Mouse (Mus musculus): Measurements from ENCODE around the gene Kcnmb2. TPM values are rescaled to one million over a fixed set of nuclear protein-coding genes. Genes with fewer than 3 reads are reported as not detected.

Gene Kcnmb2
- polyA plus RNA-seq, 1 experiment from 2014 or later: 13.2 TPM

DNA sequence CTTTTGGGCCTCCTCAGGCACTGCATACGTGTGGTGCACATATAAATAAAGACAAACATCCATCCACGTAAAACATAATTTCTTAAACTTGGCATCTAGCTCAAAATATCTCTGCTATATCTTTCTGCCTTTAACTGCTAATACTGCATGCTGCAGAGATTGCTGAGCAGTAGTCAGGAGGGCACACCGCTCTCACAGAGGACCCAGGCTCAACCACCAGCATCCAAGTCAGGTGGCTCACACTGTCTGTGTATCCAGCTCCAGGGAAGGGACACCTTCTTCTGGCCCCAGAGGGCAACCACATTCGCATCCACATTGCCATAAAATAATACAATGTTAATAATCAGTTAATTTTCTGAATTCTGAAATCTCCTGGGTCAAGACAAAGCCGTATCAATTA is 241.9 kb downstream of the Kcnmb2 start:
- H3K27ac ChIP-seq (ENCODE audit: low read length): no peak overlapping the region
- H3K27me3 ChIP-seq (ENCODE audit: control insufficient read depth, insufficient read depth, low read depth, low read length): no peaks in the 10 kb centered on the region
- H3K4me1 ChIP-seq (ENCODE audit: control insufficient read depth, insufficient read depth, low read length): no peaks in the 10 kb centered on the region
- 90% methylated on average over 5 of the region's 5 CpGs for WGBS
- H3K36me3 ChIP-seq (ENCODE audit: control insufficient read depth, insufficient read depth, low read length): no peaks in the 10 kb centered on the region
- ATAC-seq: no peak
- H3K4me3 ChIP-seq (ENCODE audit: low read depth, low read length): no peak overlapping the region
- no peak overlapping the region for H3K9ac ChIP-seq (ENCODE audit: low read depth, low read length)
- no peak overlapping the region for H3K4me2 ChIP-seq (ENCODE audit: low read length)
- no peaks in the 10 kb centered on the region for H3K9me3 ChIP-seq (replicated peaks; ENCODE audit: control insufficient read depth, low read length, poor library complexity, severe bottlenecking)

DNA sequence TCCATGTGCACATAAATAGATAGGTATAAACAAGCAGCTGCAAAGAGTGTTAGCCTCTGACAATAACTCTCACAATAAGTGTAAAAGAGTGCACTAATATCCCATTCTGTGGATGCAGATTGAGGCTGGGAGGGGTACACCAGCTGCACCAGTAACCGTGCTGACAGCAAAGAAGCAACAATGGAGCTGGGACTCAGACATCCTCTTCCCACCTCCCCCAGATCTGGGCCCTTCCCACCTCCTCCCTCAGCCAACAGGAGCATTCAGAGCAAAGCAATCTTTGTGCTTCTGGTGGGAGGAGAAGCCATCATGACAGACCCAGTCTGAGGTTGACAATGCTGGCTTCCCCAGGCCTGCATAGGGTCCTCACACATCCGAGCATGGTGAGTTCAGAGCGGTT is 242.3 kb downstream of the Kcnmb2 start:
- no peak for ATAC-seq
- Histone ChIP-seq H3K27me3 (ENCODE audit: control insufficient read depth, insufficient read depth, low read depth, low read length) (no peaks in the 10 kb centered on the region), H3K4me1 (ENCODE audit: control insufficient read depth, insufficient read depth, low read length) (no peaks in the 10 kb centered on the region), H3K9me3 (replicated peaks; ENCODE audit: control insufficient read depth, low read length, poor library complexity, severe bottlenecking) (no peaks in the 10 kb centered on the region), H3K27ac (ENCODE audit: low read length) (no peak overlapping the region), H3K4me2 (ENCODE audit: low read length) (no peak overlapping the region), H3K9ac (ENCODE audit: low read depth, low read length) (no peak overlapping the region), H3K36me3 (ENCODE audit: control insufficient read depth, insufficient read depth, low read length) (no peaks in the 10 kb centered on the region), H3K4me3 (ENCODE audit: low read depth, low read length) (no peak overlapping the region)
- 64% methylated on average over 3 of the region's 3 CpGs for WGBS

- no peak overlapping the region for H3K4me2 ChIP-seq (ENCODE audit: low read length)
- H3K27me3 ChIP-seq (ENCODE audit: control insufficient read depth, insufficient read depth, low read depth, low read length): no peaks in the 10 kb centered on the region
- no peak overlapping the region for H3K9ac ChIP-seq (ENCODE audit: low read depth, low read length)
- WGBS: 83% methylated on average over 4 of the region's 4 CpGs
- no peaks in the 10 kb centered on the region for H3K9me3 ChIP-seq (replicated peaks; ENCODE audit: control insufficient read depth, low read length, poor library complexity, severe bottlenecking)
- H3K36me3 ChIP-seq (ENCODE audit: control insufficient read depth, insufficient read depth, low read length): no peaks in the 10 kb centered on the region
- no peak overlapping the region for H3K4me3 ChIP-seq (ENCODE audit: low read depth, low read length)
- H3K27ac ChIP-seq (ENCODE audit: low read length): no peak overlapping the region
- H3K4me1 ChIP-seq (ENCODE audit: control insufficient read depth, insufficient read depth, low read length): peaks cover 2% of the 10 kb centered on the region; the same call in 1 of the 2 replicates
- no peak for ATAC-seq
Observed at GRCm38 (mm10) chr3:32147739-32148138, 245.4 kb downstream of the Kcnmb2 start.

DNA sequence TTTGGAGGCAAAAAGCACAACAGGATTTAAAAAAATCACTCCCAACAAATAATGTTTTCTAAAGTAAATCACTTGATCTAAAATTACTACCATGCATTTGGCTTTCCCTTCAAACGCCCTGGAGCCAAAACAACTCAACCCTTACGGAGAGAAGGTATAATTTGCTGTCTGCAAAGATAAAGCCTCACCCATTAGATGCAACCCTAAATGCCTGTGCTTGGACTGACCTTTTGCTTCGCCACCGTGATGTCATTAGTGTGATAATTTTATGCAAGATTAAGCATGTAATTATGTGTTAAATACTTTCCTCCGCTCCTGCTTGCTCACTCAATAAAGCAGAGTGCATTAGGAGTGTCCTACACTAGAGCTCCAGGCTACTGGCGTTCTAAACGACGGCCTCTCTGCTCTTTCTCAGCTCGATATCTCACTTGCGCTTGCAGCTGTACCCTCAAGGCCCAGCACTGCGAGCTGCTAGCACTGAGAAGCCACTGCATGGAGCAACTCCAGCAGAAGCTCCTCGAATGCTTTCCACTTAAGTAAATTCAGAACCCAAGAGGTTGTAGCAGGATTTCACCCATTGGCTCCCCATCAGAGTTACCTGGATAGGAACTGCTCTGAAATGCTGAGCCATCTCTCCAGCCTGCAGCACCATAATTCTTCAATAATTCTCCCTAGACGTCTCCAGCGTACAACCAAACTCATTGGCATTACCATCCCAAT is 247.7 kb downstream of the Kcnmb2 start:
- Histone ChIP-seq H3K4me3 (ENCODE audit: low read depth, low read length) (no peak overlapping the region), H3K4me2 (ENCODE audit: low read length) (no peak overlapping the region), H3K27me3 (ENCODE audit: control insufficient read depth, insufficient read depth, low read depth, low read length) (no peaks in the 10 kb centered on the region), H3K9ac (ENCODE audit: low read depth, low read length) (no peak overlapping the region), H3K27ac (ENCODE audit: low read length) (no peak overlapping the region), H3K4me1 (ENCODE audit: control insufficient read depth, insufficient read depth, low read length) (peaks cover 2% of the 10 kb centered on the region; the same call in 1 of the 2 replicates), H3K9me3 (replicated peaks; ENCODE audit: control insufficient read depth, low read length, poor library complexity, severe bottlenecking) (no peaks in the 10 kb centered on the region), H3K36me3 (ENCODE audit: control insufficient read depth, insufficient read depth, low read length) (no peaks in the 10 kb centered on the region)
- peak; percentile 62; the same call in 1 of the 2 replicates for ATAC-seq
- 55% methylated on average over 14 of the region's 14 CpGs for WGBS

DNA sequence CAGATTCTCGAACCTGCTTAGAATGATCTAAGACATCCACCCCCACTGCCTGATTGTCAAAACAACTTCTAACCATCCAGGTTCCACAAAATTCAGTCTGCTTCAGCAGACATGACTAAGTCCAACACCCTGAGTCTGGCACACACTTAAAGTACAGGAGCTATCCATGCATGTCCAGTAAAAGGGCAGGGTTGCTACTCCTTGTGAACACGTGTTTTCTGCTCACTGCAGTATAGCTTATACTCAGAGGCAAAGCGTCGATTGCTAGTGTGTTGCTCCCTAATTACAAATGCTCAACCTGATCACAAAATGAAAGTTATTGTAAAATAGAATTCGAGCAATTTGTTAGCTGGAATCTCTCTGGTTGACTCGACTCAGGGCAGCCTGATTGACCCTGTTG is 278.2 kb downstream of the Kcnmb2 start:
- Histone ChIP-seq H3K36me3 (ENCODE audit: control insufficient read depth, insufficient read depth, low read length) (no peaks in the 10 kb centered on the region), H3K27ac (ENCODE audit: low read length) (no peak overlapping the region), H3K9ac (ENCODE audit: low read depth, low read length) (no peak overlapping the region), H3K27me3 (ENCODE audit: control insufficient read depth, insufficient read depth, low read depth, low read length) (no peaks in the 10 kb centered on the region), H3K9me3 (replicated peaks; ENCODE audit: control insufficient read depth, low read length, poor library complexity, severe bottlenecking) (no peaks in the 10 kb centered on the region), H3K4me2 (ENCODE audit: low read length) (no peak overlapping the region), H3K4me1 (ENCODE audit: control insufficient read depth, insufficient read depth, low read length) (no peaks in the 10 kb centered on the region), H3K4me3 (ENCODE audit: low read depth, low read length) (no peak overlapping the region)
- 69% methylated on average over 6 of the region's 6 CpGs for WGBS
- ATAC-seq: no peak

GRCm38 (mm10) chr3:32185855-32186522 is 283.7 kb downstream of the Kcnmb2 start:
- H3K36me3 ChIP-seq (ENCODE audit: control insufficient read depth, insufficient read depth, low read length): no peaks in the 10 kb centered on the region
- H3K4me1 ChIP-seq (ENCODE audit: control insufficient read depth, insufficient read depth, low read length): peaks cover 2% of the 10 kb centered on the region
- H3K4me3 ChIP-seq (ENCODE audit: low read depth, low read length): no peak overlapping the region
- no peaks in the 10 kb centered on the region for H3K9me3 ChIP-seq (replicated peaks; ENCODE audit: control insufficient read depth, low read length, poor library complexity, severe bottlenecking)
- H3K9ac ChIP-seq (ENCODE audit: low read depth, low read length): no peak overlapping the region
- no peaks in the 10 kb centered on the region for H3K27me3 ChIP-seq (ENCODE audit: control insufficient read depth, insufficient read depth, low read depth, low read length)
- H3K27ac ChIP-seq (ENCODE audit: low read length): no peak overlapping the region
- WGBS: 70% methylated on average over 2 of the region's 2 CpGs
- H3K4me2 ChIP-seq (ENCODE audit: low read length): no peak overlapping the region
- ATAC-seq: no peak

- H3K4me2 ChIP-seq (ENCODE audit: low read length): no peak overlapping the region
- H3K27me3 ChIP-seq (ENCODE audit: control insufficient read depth, insufficient read depth, low read depth, low read length): no peaks in the 10 kb centered on the region
- H3K9ac ChIP-seq (ENCODE audit: low read depth, low read length): no peak overlapping the region
- no peak overlapping the region for H3K27ac ChIP-seq (ENCODE audit: low read length)
- WGBS: 29% methylated on average over 5 of the region's 5 CpGs
- no peaks in the 10 kb centered on the region for H3K36me3 ChIP-seq (ENCODE audit: control insufficient read depth, insufficient read depth, low read length)
- H3K9me3 ChIP-seq (replicated peaks; ENCODE audit: control insufficient read depth, low read length, poor library complexity, severe bottlenecking): no peaks in the 10 kb centered on the region
- H3K4me1 ChIP-seq (ENCODE audit: control insufficient read depth, insufficient read depth, low read length): peaks cover 2% of the 10 kb centered on the region
- H3K4me3 ChIP-seq (ENCODE audit: low read depth, low read length): no peak overlapping the region
- ATAC-seq: no peak
Observed at GRCm38 (mm10) chr3:32188521-32188920, 286.2 kb downstream of the Kcnmb2 start.

DNA sequence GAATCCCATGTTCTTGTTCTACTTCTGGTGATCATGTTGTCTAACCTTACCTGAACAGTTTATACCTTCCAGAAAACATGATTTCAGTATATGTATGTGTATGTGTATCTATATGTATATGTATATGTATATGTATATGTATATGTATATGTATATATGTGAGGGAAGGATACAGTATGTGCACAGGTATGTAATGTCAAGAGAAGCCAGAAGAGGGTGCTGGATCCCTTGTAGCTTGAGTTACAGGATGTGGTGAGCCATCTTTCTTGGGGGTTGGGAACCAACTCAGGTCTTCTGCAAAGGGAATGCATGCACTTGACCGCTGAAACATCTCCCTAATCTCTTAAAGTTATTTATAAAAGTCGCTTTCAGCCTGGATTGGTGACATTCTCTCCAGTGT is 286.6 kb downstream of the Kcnmb2 start:
- WGBS: 90% methylated on average over 2 of the region's 2 CpGs
- no peaks in the 10 kb centered on the region for H3K27me3 ChIP-seq (ENCODE audit: control insufficient read depth, insufficient read depth, low read depth, low read length)
- peak overlapping the region; percentile 63; the same call in 1 of the 2 replicates for H3K27ac ChIP-seq (ENCODE audit: low read length)
- no peaks in the 10 kb centered on the region for H3K9me3 ChIP-seq (replicated peaks; ENCODE audit: control insufficient read depth, low read length, poor library complexity, severe bottlenecking)
- ATAC-seq: no peak
- H3K9ac ChIP-seq (ENCODE audit: low read depth, low read length): no peak overlapping the region
- no peak overlapping the region for H3K4me3 ChIP-seq (ENCODE audit: low read depth, low read length)
- peaks cover 2% of the 10 kb centered on the region for H3K4me1 ChIP-seq (ENCODE audit: control insufficient read depth, insufficient read depth, low read length)
- H3K36me3 ChIP-seq (ENCODE audit: control insufficient read depth, insufficient read depth, low read length): no peaks in the 10 kb centered on the region
- H3K4me2 ChIP-seq (ENCODE audit: low read length): no peak overlapping the region

DNA sequence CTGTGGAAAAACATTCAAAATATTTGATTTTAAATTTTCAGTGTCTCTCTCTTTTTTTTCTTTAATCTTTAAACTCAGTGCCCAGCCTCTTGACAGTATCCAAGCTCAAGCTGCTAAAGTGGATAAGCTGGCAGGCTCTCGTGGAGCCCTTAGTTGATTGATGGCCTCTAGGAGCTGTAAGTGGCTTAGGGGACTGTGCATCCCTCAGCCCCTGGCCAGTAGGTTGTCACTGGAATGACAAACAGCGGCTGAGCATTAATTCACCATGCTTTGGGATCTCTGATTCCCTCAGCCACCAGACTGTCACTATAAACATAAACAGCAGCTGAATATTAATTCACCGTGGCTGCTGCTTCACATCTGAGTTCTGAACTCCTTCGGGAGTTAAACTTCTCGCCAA is 287.6 kb downstream of the Kcnmb2 start:
- H3K9me3 ChIP-seq (replicated peaks; ENCODE audit: control insufficient read depth, low read length, poor library complexity, severe bottlenecking): no peaks in the 10 kb centered on the region
- peak overlapping the region; percentile 63 for H3K27ac ChIP-seq (ENCODE audit: low read length)
- WGBS: 33% methylated on average over 5 of the region's 5 CpGs
- no peaks in the 10 kb centered on the region for H3K36me3 ChIP-seq (ENCODE audit: control insufficient read depth, insufficient read depth, low read length)
- peak; percentile 78 for ATAC-seq
- H3K4me3 ChIP-seq (ENCODE audit: low read depth, low read length): no peak overlapping the region
- H3K4me1 ChIP-seq (ENCODE audit: control insufficient read depth, insufficient read depth, low read length): peaks cover 2% of the 10 kb centered on the region
- no peak overlapping the region for H3K4me2 ChIP-seq (ENCODE audit: low read length)
- H3K9ac ChIP-seq (ENCODE audit: low read depth, low read length): no peak overlapping the region
- H3K27me3 ChIP-seq (ENCODE audit: control insufficient read depth, insufficient read depth, low read depth, low read length): no peaks in the 10 kb centered on the region

All from midbrain, embryonic 16.5 days (tissue).